Mouse (Mus musculus) CH12.LX (cell line): ENCODE data around the gene Krt28.

ENCODE experiments used
- BHLHE40 ChIP-seq: IDR thresholded peaks from 2 replicates; pipeline ENCODE4 v1.6.1; 2011; ENCODE audit warnings: mild to moderate bottlenecking, low read depth, low read length, improper control_type of control experiment
- CTCF ChIP-seq, 2 experiments: IDR thresholded peaks in 1 of 2; conservative IDR thresholded peaks in 1 of 2; 2 replicates each; pipeline ENCODE4 v1.5.1; 2011 to 2012; ENCODE audit warnings: low read depth in 2 of 2, low read length in 2 of 2, improper control_type of control experiment in 1 of 2, inconsistent platforms in 1 of 2, mild to moderate bottlenecking in 1 of 2, moderate library complexity in 1 of 2
- EP300 ChIP-seq: IDR thresholded peaks from 2 replicates; pipeline ENCODE4 v1.6.1; 2011; ENCODE audit warnings: low read length, improper control_type of control experiment
- KAT2A ChIP-seq: IDR thresholded peaks from 2 replicates; pipeline ENCODE4 v1.6.1; 2012; ENCODE audit warnings: low read length, improper control_type of control experiment, inconsistent platforms; ENCODE audit not compliant: insufficient replicate concordance
- MAFK ChIP-seq: IDR thresholded peaks from 2 replicates; pipeline ENCODE4 v1.6.1; 2011; ENCODE audit warnings: low read length, improper control_type of control experiment; ENCODE audit not compliant: insufficient replicate concordance
- MYC ChIP-seq: IDR thresholded peaks from 2 replicates; pipeline ENCODE4 v1.6.1; 2011; ENCODE audit warnings: low read depth, mild to moderate bottlenecking, improper control_type of control experiment, low read length
- SIN3A ChIP-seq: IDR thresholded peaks from 2 replicates; pipeline ENCODE4 v1.6.1; 2012; ENCODE audit warnings: low read length, improper control_type of control experiment, inconsistent platforms
- SMC3 ChIP-seq: IDR thresholded peaks from 2 replicates; pipeline ENCODE4 v1.6.1; 2011; ENCODE audit warnings: low read depth, low read length, improper control_type of control experiment
- ZNF384 ChIP-seq: IDR thresholded peaks from 2 replicates; pipeline ENCODE4 v1.6.1; 2012; ENCODE audit warnings: low read depth, low read length, improper control_type of control experiment, inconsistent platforms

DNA sequence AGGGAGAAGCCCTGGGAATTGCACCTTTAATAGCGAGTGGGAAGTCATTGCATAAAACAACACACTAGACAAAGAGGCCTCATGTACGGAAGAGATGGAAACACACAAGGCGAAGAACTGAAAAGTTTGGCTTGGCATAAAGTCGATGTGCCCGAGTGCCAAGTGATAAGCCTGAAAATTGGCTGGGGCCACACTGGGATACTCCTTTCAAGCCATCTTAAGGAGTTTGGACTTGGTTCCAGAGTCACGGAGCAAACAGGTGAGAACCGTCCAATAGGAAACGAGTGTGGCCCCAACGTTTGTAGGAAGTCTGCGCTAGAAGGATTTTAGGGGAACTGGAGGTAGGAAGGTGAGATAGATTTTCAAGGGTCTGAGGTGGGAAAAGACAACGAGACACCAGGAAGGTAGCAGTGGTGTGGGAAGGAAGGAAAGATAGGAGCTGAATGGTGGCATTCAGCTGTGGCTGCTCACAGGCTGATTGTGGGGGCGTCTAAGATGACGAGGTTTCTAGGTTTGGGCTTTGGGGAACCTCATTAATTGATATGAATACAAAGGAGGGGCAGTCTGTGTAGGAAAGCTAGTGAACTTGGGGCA is 25.4 kb upstream of the Krt28 start:
- TF ChIP-seq KAT2A (no peak), CTCF (conservative IDR thresholded peaks at IDR 0.05 in 1 of 2, IDR thresholded peaks at IDR 0.05 in 1 of 2; ENCODE audit: low read depth in 2 of 2, low read length in 2 of 2) (no peak), SMC3 (no peak), BHLHE40 (no peak), MYC (no peak), SIN3A (no peak), MAFK (no peak), ZNF384 (no peak), EP300 (no peak)
